In the genomic region with DNA sequence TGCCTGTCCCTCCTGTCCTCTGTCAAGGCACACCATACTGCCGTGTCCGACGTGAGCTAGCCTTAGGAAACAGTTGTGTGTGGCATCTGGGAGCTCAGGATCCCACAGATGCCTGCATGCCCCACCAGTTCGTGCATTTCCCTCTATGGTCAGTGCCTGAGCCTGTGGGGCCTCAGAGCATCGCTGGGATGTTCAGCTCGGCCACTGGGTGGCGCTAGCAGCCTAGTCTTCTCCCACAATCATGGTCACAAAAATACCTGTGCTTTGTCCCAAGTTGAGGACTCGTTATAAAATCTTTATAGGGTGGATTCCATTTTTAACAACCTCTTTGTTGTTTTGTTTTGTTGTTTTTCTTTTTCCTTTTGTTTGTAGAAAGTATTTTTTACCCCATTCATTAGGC, we compare ENCODE assay signal across 8 mouse cellular contexts. TPM values are rescaled to one million over a fixed set of nuclear protein-coding genes. Genes with fewer than 3 reads are reported as not detected.
DNase-seq lines count a peak whose midpoint lies in the region; ATAC-seq and TF ChIP-seq lines count a peak whose summit lies in the region.

No protein-coding gene starts in this region.

- no peaks in the 10 kb centered on the region for H3K9me3 ChIP-seq in forebrain, embryonic 14.5 days (replicated peaks; ENCODE audit: control insufficient read depth, low read length)
- H3K9me3 ChIP-seq in forebrain, embryonic 15.5 days: no peaks in the 10 kb centered on the region
- H3K9me3 ChIP-seq in midbrain, embryonic 14.5 days (ENCODE audit: control insufficient read depth, low read length): no peaks in the 10 kb centered on the region
- H3K9me3 ChIP-seq in midbrain, embryonic 15.5 days: no peaks in the 10 kb centered on the region
- no peaks in the 10 kb centered on the region for H3K9me3 ChIP-seq in lung, embryonic 16.5 days (ENCODE audit: control insufficient read depth, low read length)

- TF ChIP-seq POLR2A in bone marrow, adult 2 months (IDR thresholded peaks at IDR 0.05; ENCODE audit: borderline replicate concordance, control insufficient read depth, low read depth, low read length): no peak

- H3K9ac ChIP-seq in forebrain, embryonic 14.5 days (ENCODE audit: low read length): no peak overlapping the region
- no peak overlapping the region for H3K9ac ChIP-seq in forebrain, embryonic 15.5 days (replicated peaks)
- H3K9ac ChIP-seq in midbrain, embryonic 14.5 days (replicated peaks; ENCODE audit: low read length): no peak overlapping the region
- H3K9ac ChIP-seq in midbrain, embryonic 15.5 days: no peak overlapping the region
- no peak overlapping the region for H3K9ac ChIP-seq in lung, embryonic 16.5 days (ENCODE audit: low read length)

- peaks cover 92% of the 10 kb centered on the region for H3K36me3 ChIP-seq in forebrain, embryonic 14.5 days (ENCODE audit: control insufficient read depth, insufficient read depth, low read length)
- peaks cover 67% of the 10 kb centered on the region for H3K36me3 ChIP-seq in forebrain, embryonic 15.5 days
- H3K36me3 ChIP-seq in midbrain, embryonic 14.5 days (ENCODE audit: control insufficient read depth, insufficient read depth, low read length): peaks cover 75% of the 10 kb centered on the region
- peaks cover 34% of the 10 kb centered on the region for H3K36me3 ChIP-seq in midbrain, embryonic 15.5 days (replicated peaks)
- H3K36me3 ChIP-seq in lung, embryonic 16.5 days (ENCODE audit: control insufficient read depth, insufficient read depth, low read length): peaks cover 29% of the 10 kb centered on the region

- 27% methylated on average over 8 of the region's 8 CpGs for WGBS in forebrain, embryonic 14.5 days
- WGBS in forebrain, embryonic 15.5 days: 35% methylated on average over 8 of the region's 8 CpGs
- 36% methylated on average over 8 of the region's 8 CpGs for WGBS in midbrain, embryonic 14.5 days
- WGBS in midbrain, embryonic 15.5 days: 31% methylated on average over 8 of the region's 8 CpGs
- 35% methylated on average over 8 of the region's 8 CpGs for WGBS in bone marrow, adult 2 months
- 31% methylated on average over 8 of the region's 8 CpGs for WGBS in lung, embryonic 16.5 days

- TF ChIP-seq CTCF in bone marrow, adult 2 months (IDR thresholded peaks at IDR 0.05; ENCODE audit: control insufficient read depth, insufficient read depth, low read length): peak; percentile 85

- H3K27ac ChIP-seq in forebrain, embryonic 14.5 days (ENCODE audit: low read depth, low read length): no peak overlapping the region
- H3K27ac ChIP-seq in forebrain, embryonic 15.5 days (replicated peaks): no peak overlapping the region
- H3K27ac ChIP-seq in midbrain, embryonic 14.5 days (replicated peaks; ENCODE audit: low read depth, low read length): no peak overlapping the region
- no peak overlapping the region for H3K27ac ChIP-seq in midbrain, embryonic 15.5 days
- no peak overlapping the region for H3K27ac ChIP-seq in bone marrow, adult 2 months (ENCODE audit: control insufficient read depth, insufficient read depth, low read depth, low read length, poor library complexity)
- H3K27ac ChIP-seq in lung, embryonic 16.5 days (ENCODE audit: low read length): no peak overlapping the region

- H3K27me3 ChIP-seq in forebrain, embryonic 14.5 days (replicated peaks; ENCODE audit: control insufficient read depth, insufficient read depth, low read length): no peaks in the 10 kb centered on the region
- no peaks in the 10 kb centered on the region for H3K27me3 ChIP-seq in forebrain, embryonic 15.5 days
- H3K27me3 ChIP-seq in midbrain, embryonic 14.5 days (ENCODE audit: control insufficient read depth, insufficient read depth, low read length): no peaks in the 10 kb centered on the region
- H3K27me3 ChIP-seq in midbrain, embryonic 15.5 days (replicated peaks): no peaks in the 10 kb centered on the region
- H3K27me3 ChIP-seq in lung, embryonic 16.5 days (ENCODE audit: control insufficient read depth, insufficient read depth, low read depth, low read length): no peaks in the 10 kb centered on the region

- ATAC-seq in forebrain, embryonic 14.5 days: no peak
- no peak for ATAC-seq in forebrain, embryonic 15.5 days (replicated peaks)
- no peak for ATAC-seq in midbrain, embryonic 14.5 days (ENCODE audit: low FRiP score, low TSS enrichment)
- no peak for ATAC-seq in midbrain, embryonic 15.5 days (replicated peaks)
- peak; percentile 62; the same call in 1 of the 2 replicates for ATAC-seq in erythroid progenitor cell, adult 5-6 weeks (replicated peaks; ENCODE audit: low FRiP score, poor library complexity, severe bottlenecking)
- ATAC-seq in lung, embryonic 16.5 days (ENCODE audit: low read depth): peak; percentile 30; the same call in 1 of the 2 replicates

- no peak overlapping the region for H3K4me3 ChIP-seq in forebrain, embryonic 14.5 days (ENCODE audit: low read depth, low read length)
- no peak overlapping the region for H3K4me3 ChIP-seq in forebrain, embryonic 15.5 days
- no peak overlapping the region for H3K4me3 ChIP-seq in midbrain, embryonic 14.5 days (replicated peaks; ENCODE audit: low read depth, low read length)
- no peak overlapping the region for H3K4me3 ChIP-seq in midbrain, embryonic 15.5 days
- no peak overlapping the region for H3K4me3 ChIP-seq in bone marrow, adult 2 months (replicated peaks; ENCODE audit: control insufficient read depth, low read depth, low read length)
- no peak overlapping the region for H3K4me3 ChIP-seq in lung, embryonic 16.5 days (ENCODE audit: low read length)

- no peak overlapping the region for H3K4me2 ChIP-seq in forebrain, embryonic 14.5 days (ENCODE audit: low read length)
- no peak overlapping the region for H3K4me2 ChIP-seq in forebrain, embryonic 15.5 days (replicated peaks)
- H3K4me2 ChIP-seq in midbrain, embryonic 14.5 days (ENCODE audit: low read length): no peak overlapping the region
- no peak overlapping the region for H3K4me2 ChIP-seq in midbrain, embryonic 15.5 days
- H3K4me2 ChIP-seq in lung, embryonic 16.5 days (ENCODE audit: low read depth, low read length): no peak overlapping the region

- no peaks in the 10 kb centered on the region for H3K4me1 ChIP-seq in forebrain, embryonic 14.5 days (ENCODE audit: control insufficient read depth, insufficient read depth, low read length)
- H3K4me1 ChIP-seq in forebrain, embryonic 15.5 days: no peaks in the 10 kb centered on the region
- H3K4me1 ChIP-seq in midbrain, embryonic 14.5 days (ENCODE audit: control insufficient read depth, insufficient read depth, low read length): no peaks in the 10 kb centered on the region
- no peaks in the 10 kb centered on the region for H3K4me1 ChIP-seq in midbrain, embryonic 15.5 days
- no peaks in the 10 kb centered on the region for H3K4me1 ChIP-seq in bone marrow, adult 2 months (ENCODE audit: control insufficient read depth, insufficient read depth, low read length)
- no peaks in the 10 kb centered on the region for H3K4me1 ChIP-seq in lung, embryonic 16.5 days (replicated peaks; ENCODE audit: control insufficient read depth, insufficient read depth, low read length)

- DNase-seq in forebrain, embryonic 14.5 days (ENCODE audit: low spot score): peak; percentile 50
- DNase-seq in midbrain, embryonic 14.5 days: peak; percentile 78
- peak; percentile 81 for DNase-seq in testis, postnatal 10 days (ENCODE audit: low spot score)

RNA-seq across cellular contexts. Expression of gene Cck, which starts 37.0 kb away (rescaled TPM):
- 27.1 and 30.2 TPM in 2 replicates for polyA plus RNA-seq in forebrain, embryonic 14.5 days (2014; fragmentation: Nextera tagmentation; extraction: Ambion mirVana)
- 30.0 and 35.0 TPM in 2 replicates for polyA plus RNA-seq in forebrain, embryonic 15.5 days (2015; fragmentation: Nextera tagmentation; extraction: Ambion mirVana)
- 29.1 and 37.5 TPM in 2 replicates for polyA plus RNA-seq in midbrain, embryonic 14.5 days (2014; fragmentation: Nextera tagmentation; extraction: Ambion mirVana)
- 26.2 and 32.5 TPM in 2 replicates for polyA plus RNA-seq in midbrain, embryonic 15.5 days (2015; fragmentation: Nextera tagmentation; extraction: Ambion mirVana)
- polyA plus RNA-seq in bone marrow, adult 2 months (2011; ENCODE audit: insufficient read depth, insufficient read length, low replicate concordance, missing spikeins): not detected in 2 replicates
- not detected in 2 replicates for total RNA-seq in erythroid progenitor cell, adult 5-6 weeks (2015; ENCODE audit: low replicate concordance)
- total RNA-seq in erythroid progenitor cell, adult 5-6 weeks (2017; ENCODE audit: low replicate concordance): not detected in 2 replicates
- 0.38 and 0.52 TPM in 2 replicates for polyA plus RNA-seq in lung, embryonic 16.5 days (2015; fragmentation: Nextera tagmentation; extraction: Ambion mirVana)

Comparison
In these comparisons a context has a peak if more than half of its experiments do, and no peak if none do; other contexts are left out.
1. ATAC-seq: peak in erythroid progenitor cell, adult 5-6 weeks (single experiment) and lung, embryonic 16.5 days (single experiment); none in forebrain, embryonic 14.5 days (single experiment), forebrain, embryonic 15.5 days (single experiment), midbrain, embryonic 14.5 days (single experiment) and midbrain, embryonic 15.5 days (single experiment).
2. RNA of gene Cck, which starts 37.0 kb away (polyA plus RNA-seq): 27.1 to 30.2 TPM in forebrain, embryonic 14.5 days, 30.0 to 35.0 TPM in forebrain, embryonic 15.5 days, 29.1 to 37.5 TPM in midbrain, embryonic 14.5 days and 26.2 to 32.5 TPM in midbrain, embryonic 15.5 days; 0.38 to 0.52 TPM in lung, embryonic 16.5 days and not detected in bone marrow, adult 2 months; every median in the first group is over 10 times any median in the second.
3. Peak in every context shown above with its lines, with median percentiles within 50 percentile points of each other: DNase-seq.